Comparison of ENCODE assay signal across 8 mouse cellular contexts in genomic region chrX:79516977-79517645, GRCm38 (mm10). TPM values are rescaled to one million over a fixed set of nuclear protein-coding genes. Genes with fewer than 3 reads are reported as not detected.
DNase-seq lines count a peak whose midpoint lies in the region; ATAC-seq and TF ChIP-seq lines count a peak whose summit lies in the region.

Gene Gm7173, minus strand, starts transcription at chrX:79517285.

- WGBS in intestine, postnatal 0 days: 21% methylated on average over 23 of the region's 23 CpGs

- no peak within 1 kb of the TSS for H3K27ac ChIP-seq in intestine, postnatal 0 days (ENCODE audit: low read depth, low read length)

- no peaks in the 10 kb centered on the region for H3K36me3 ChIP-seq in intestine, postnatal 0 days (ENCODE audit: control insufficient read depth, insufficient read depth)

- no peaks in the 10 kb centered on the region for H3K9me3 ChIP-seq in intestine, postnatal 0 days (ENCODE audit: control insufficient read depth)

- peak within 1 kb of the TSS; percentile 36 for H3K4me3 ChIP-seq in intestine, postnatal 0 days (ENCODE audit: low read depth, low read length)

- ATAC-seq in intestine, postnatal 0 days: peak; percentile 73

- TF ChIP-seq CTCF in intestine, postnatal 0 days (IDR thresholded peaks at IDR 0.05; ENCODE audit: low read depth): no peak

- H3K4me1 ChIP-seq in intestine, postnatal 0 days (replicated peaks; ENCODE audit: control insufficient read depth, insufficient read depth, low read length): no peaks in the 10 kb centered on the region

- peak within 1 kb of the TSS; percentile 61 for H3K4me2 ChIP-seq in intestine, postnatal 0 days (replicated peaks; ENCODE audit: low read depth)

- no peaks in the 10 kb centered on the region for H3K27me3 ChIP-seq in intestine, postnatal 0 days (replicated peaks; ENCODE audit: control insufficient read depth, insufficient read depth, low read length)

- H3K9ac ChIP-seq in intestine, postnatal 0 days (ENCODE audit: low read depth, low read length): no peak within 1 kb of the TSS

- peak; percentile 30 to 77 for DNase-seq in adrenal gland, adult (ENCODE audit: inconsistent age in 2 of 2, low spot score in 1 of 2)
- peak; percentile 44 to 60 for DNase-seq in cerebellum, postnatal 25 days
- peak; percentile 5 for DNase-seq in frontal cortex, postnatal 25 days (ENCODE audit: low spot score in 2 of 2)
- peak; percentile 11 to 24 for DNase-seq in left cerebral cortex, adult 9 months (ENCODE audit: low spot score in 2 of 2)
- DNase-seq in lung, postnatal 36 days: peak; percentile 71
- peak; percentile 40 for DNase-seq in right cerebral cortex, postnatal 14 days
- DNase-seq in thymus, postnatal 25 days: no peak

RNA-seq across cellular contexts. Expression of gene Gm7173, which starts in this region (rescaled TPM):
- 0.03 and 0.04 TPM in 2 replicates for polyA plus RNA-seq in intestine, postnatal 0 days (2015; fragmentation: Nextera tagmentation; extraction: Ambion mirVana)

Comparison
In these comparisons a context has a peak if more than half of its experiments do, and no peak if none do; other contexts are left out.
1. Peak in ATAC-seq, H3K4me3 ChIP-seq and H3K4me2 ChIP-seq in intestine, postnatal 0 days; RNA of the gene not detected or under 1 TPM.